Mouse (Mus musculus) limb, embryonic 10.5 days (tissue): Measurements from ENCODE around the gene Kif6. TPM values are rescaled to one million over a fixed set of nuclear protein-coding genes. Genes with fewer than 3 reads are reported as not detected.

ENCODE experiments used
- DNase-seq: peaks from one replicate; pipeline ENCODE4 v3.0.0-alpha.2; 2017; ENCODE audit warnings: low spot score
- H3K27ac ChIP-seq: fragments of 300-500 bp; sonication (generic); 2 replicates; pipeline ENCODE4 v1.5.1; 2016; ENCODE audit warnings: mild to moderate bottlenecking
- H3K27me3 ChIP-seq: fragments of 300-500 bp; sonication (generic); 2 replicates; pipeline ENCODE4 v1.6.1; 2016; ENCODE audit warnings: low read depth, mild to moderate bottlenecking; ENCODE audit not compliant: poor library complexity, severe bottlenecking
- H3K36me3 ChIP-seq: fragments of 300-500 bp; sonication (generic); 2 replicates; pipeline ENCODE4 v1.6.1; 2016; ENCODE audit warnings: mild to moderate bottlenecking, moderate library complexity
- H3K4me1 ChIP-seq: fragments of 300-500 bp; sonication (generic); 2 replicates; pipeline ENCODE4 v1.6.1; 2016
- H3K4me3 ChIP-seq: fragments of 300-500 bp; sonication (generic); 2 replicates; pipeline ENCODE4 v1.5.1; 2016; ENCODE audit warnings: mild to moderate bottlenecking, moderate library complexity
- H3K9me3 ChIP-seq: fragments of 300-500 bp; sonication (generic); replicated peaks from 2 replicates; pipeline ENCODE4 v1.6.1; 2016; ENCODE audit warnings: mild to moderate bottlenecking
- WGBS: fragments of 180-500 bp; shearing (Covaris S2); methylation state at CpG from one replicate; pipeline ENCODE4 v1.1.7; 2016; 5-methylcytosine and 5-hydroxymethylcytosine counted together
- polyA plus RNA-seq: library from polyadenylated mRNA; unstranded; fragments of >200 nt; fragmentation: Nextera tagmentation; extraction: Ambion mirVana; gene quantifications from 2 replicates; pipeline ENCODE4 v1.2.1, GENCODE M21; 2016

The Kif6 gene
- polyA plus RNA-seq, 1 experiment from 2014 or later: 4.3 TPM

GRCm38 (mm10) chr17:49813893-49814640, 199.1 kb downstream of the Kif6 start:
- WGBS: 88% methylated on average over 5 of the region's 5 CpGs

GRCm38 (mm10) chr17:49816067-49816565, 201.2 kb downstream of the Kif6 start:
- no peaks in the 10 kb centered on the region for H3K27me3 ChIP-seq
- peak; percentile 50 for DNase-seq
- 9% methylated on average over 5 of the region's 5 CpGs for WGBS
- H3K36me3 ChIP-seq: no peaks in the 10 kb centered on the region
- H3K9me3 ChIP-seq: no peaks in the 10 kb centered on the region
- H3K4me1 ChIP-seq: peaks cover 48% of the 10 kb centered on the region
- H3K27ac ChIP-seq: peak overlapping the region; percentile 87
- H3K4me3 ChIP-seq: no peak overlapping the region

More at GRCm38 (mm10) chr17:49813893-49814640, 199.1 kb downstream of the Kif6 start:
- no peak for DNase-seq
- peaks cover 63% of the 10 kb centered on the region for H3K4me1 ChIP-seq
- H3K9me3 ChIP-seq: no peaks in the 10 kb centered on the region
- 0 out of 2 replicates have a peak overlapping the region, but pooled peaks have one; percentile 22 for H3K27ac ChIP-seq
- H3K4me3 ChIP-seq: no peak overlapping the region
- H3K36me3 ChIP-seq: no peaks in the 10 kb centered on the region
- no peaks in the 10 kb centered on the region for H3K27me3 ChIP-seq

GRCm38 (mm10) chr17:49816703-49817102, 201.8 kb downstream of the Kif6 start:
- H3K4me1 ChIP-seq: peaks cover 45% of the 10 kb centered on the region
- H3K9me3 ChIP-seq: no peaks in the 10 kb centered on the region
- H3K27ac ChIP-seq: peak overlapping the region; percentile 87
- H3K36me3 ChIP-seq: no peaks in the 10 kb centered on the region
- H3K4me3 ChIP-seq: peak overlapping the region; percentile 25; the same call in 1 of the 2 replicates
- H3K27me3 ChIP-seq: no peaks in the 10 kb centered on the region
- peak; percentile 77 for DNase-seq
- 16% methylated on average over 5 of the region's 5 CpGs for WGBS

GRCm38 (mm10) chr17:49820203-49820602, 205.3 kb downstream of the Kif6 start:
- 92% methylated on average over 4 of the region's 4 CpGs for WGBS

GRCm38 (mm10) chr17:49824142-49824840, 209.4 kb downstream of the Kif6 start:
- Histone ChIP-seq H3K36me3 (no peaks in the 10 kb centered on the region), H3K27me3 (no peaks in the 10 kb centered on the region), H3K27ac (peak overlapping the region; percentile 71), H3K4me1 (peaks cover 28% of the 10 kb centered on the region), H3K9me3 (no peaks in the 10 kb centered on the region), H3K4me3 (no peak overlapping the region)
- 37% methylated on average over 6 of the region's 6 CpGs for WGBS
- DNase-seq: no peak

More at GRCm38 (mm10) chr17:49820203-49820602, 205.3 kb downstream of the Kif6 start:
- H3K27me3 ChIP-seq: no peaks in the 10 kb centered on the region
- peak overlapping the region; percentile 2 for H3K27ac ChIP-seq
- no peak overlapping the region for H3K4me3 ChIP-seq
- H3K9me3 ChIP-seq: no peaks in the 10 kb centered on the region
- H3K36me3 ChIP-seq: no peaks in the 10 kb centered on the region
- peaks cover 58% of the 10 kb centered on the region for H3K4me1 ChIP-seq
- DNase-seq: no peak

- Histone ChIP-seq H3K4me3 (no peak overlapping the region), H3K4me1 (peaks cover 34% of the 10 kb centered on the region), H3K9me3 (no peaks in the 10 kb centered on the region), H3K27ac (peak overlapping the region; percentile 71), H3K27me3 (no peaks in the 10 kb centered on the region), H3K36me3 (no peaks in the 10 kb centered on the region)
- WGBS: 73% methylated on average over 7 of the region's 7 CpGs
- DNase-seq: no peak
These were observed 210.0 kb downstream of the Kif6 start for GRCm38 (mm10) chr17:49824841-49825450.

GRCm38 (mm10) chr17:49825831-49826230, 210.9 kb downstream of the Kif6 start:
- no peak for DNase-seq
- Histone ChIP-seq H3K27ac (peak overlapping the region; percentile 46; the same call in 1 of the 2 replicates), H3K9me3 (no peaks in the 10 kb centered on the region), H3K36me3 (no peaks in the 10 kb centered on the region), H3K4me3 (no peak overlapping the region), H3K27me3 (no peaks in the 10 kb centered on the region), H3K4me1 (peaks cover 43% of the 10 kb centered on the region)
- 90% methylated on average over 5 of the region's 5 CpGs for WGBS

GRCm38 (mm10) chr17:49831745-49832144, 216.8 kb downstream of the Kif6 start:
- WGBS: 12% methylated on average over 3 of the region's 3 CpGs
- no peak overlapping the region for H3K4me3 ChIP-seq
- peaks cover 50% of the 10 kb centered on the region for H3K4me1 ChIP-seq
- no peaks in the 10 kb centered on the region for H3K36me3 ChIP-seq
- no peaks in the 10 kb centered on the region for H3K9me3 ChIP-seq
- peak; percentile 76 for DNase-seq
- peak overlapping the region; percentile 88 for H3K27ac ChIP-seq
- no peaks in the 10 kb centered on the region for H3K27me3 ChIP-seq

- peak overlapping the region; percentile 50; the same call in 1 of the 2 replicates for H3K27ac ChIP-seq
- peaks cover 65% of the 10 kb centered on the region for H3K4me1 ChIP-seq
- DNase-seq: no peak
- no peaks in the 10 kb centered on the region for H3K9me3 ChIP-seq
- no peaks in the 10 kb centered on the region for H3K36me3 ChIP-seq
- H3K27me3 ChIP-seq: no peaks in the 10 kb centered on the region
- H3K4me3 ChIP-seq: no peak overlapping the region
- WGBS: 74% methylated on average over 5 of the region's 5 CpGs
These were observed 219.2 kb downstream of the Kif6 start for GRCm38 (mm10) chr17:49834044-49834545.

GRCm38 (mm10) chr17:49837417-49837816, 222.5 kb downstream of the Kif6 start:
- DNase-seq: no peak
- Histone ChIP-seq H3K36me3 (no peaks in the 10 kb centered on the region), H3K27me3 (no peaks in the 10 kb centered on the region), H3K4me3 (no peak overlapping the region), H3K9me3 (no peaks in the 10 kb centered on the region), H3K4me1 (peaks cover 37% of the 10 kb centered on the region), H3K27ac (peak overlapping the region; percentile 72)
- 87% methylated on average over 5 of the region's 5 CpGs for WGBS

GRCm38 (mm10) chr17:49839243-49839642, 224.3 kb downstream of the Kif6 start:
- no peaks in the 10 kb centered on the region for H3K9me3 ChIP-seq
- no peak overlapping the region for H3K4me3 ChIP-seq
- H3K27me3 ChIP-seq: no peaks in the 10 kb centered on the region
- no peaks in the 10 kb centered on the region for H3K36me3 ChIP-seq
- DNase-seq: no peak
- no peak overlapping the region for H3K27ac ChIP-seq
- 78% methylated on average over 3 of the region's 3 CpGs for WGBS
- peaks cover 27% of the 10 kb centered on the region for H3K4me1 ChIP-seq

GRCm38 (mm10) chr17:49851210-49851609, 236.3 kb downstream of the Kif6 start:
- no peak overlapping the region for H3K4me3 ChIP-seq
- H3K36me3 ChIP-seq: no peaks in the 10 kb centered on the region
- H3K27me3 ChIP-seq: no peaks in the 10 kb centered on the region
- H3K27ac ChIP-seq: peak overlapping the region; percentile 30
- H3K9me3 ChIP-seq: no peaks in the 10 kb centered on the region
- no peak for DNase-seq
- 73% methylated on average over 3 of the region's 3 CpGs for WGBS
- peaks cover 42% of the 10 kb centered on the region for H3K4me1 ChIP-seq
